Mouse (Mus musculus) MEL (cell line): ENCODE measurements around the gene Vmn1r195.

Experiments used
- CTCF ChIP-seq, 3 experiments: IDR thresholded peaks in 2 of 3; conservative IDR thresholded peaks in 1 of 3; 2 replicates each; pipeline ENCODE4 v1.5.1; 2011 to 2012; ENCODE audit warnings: low read length in 3 of 3, low read depth in 2 of 3, mild to moderate bottlenecking in 2 of 3, improper control_type of control experiment in 1 of 3, inconsistent platforms in 1 of 3, mixed read lengths in 1 of 3, moderate library complexity in 1 of 3; ENCODE audit not compliant: control insufficient read depth in 1 of 3, insufficient read depth in 1 of 3, poor library complexity in 1 of 3, severe bottlenecking in 1 of 3
- E2F4 ChIP-seq: IDR thresholded peaks from 2 replicates; pipeline ENCODE4 v1.6.1; 2011; ENCODE audit warnings: low read depth, low read length, improper control_type of control experiment, borderline replicate concordance
- ELF1 ChIP-seq: IDR thresholded peaks from 2 replicates; pipeline ENCODE4 v1.6.1; 2014; ENCODE audit warnings: low read depth, mild to moderate bottlenecking, inconsistent platforms, low read length, improper control_type of control experiment, moderate library complexity
- GATA1 ChIP-seq: IDR thresholded peaks from 2 replicates; pipeline ENCODE4 v1.6.1; 2011; ENCODE audit warnings: low read depth, low read length, improper control_type of control experiment
- TAL1 ChIP-seq: IDR thresholded peaks from 2 replicates; pipeline ENCODE4 v1.6.1; 2012; ENCODE audit warnings: mild to moderate bottlenecking, inconsistent platforms, low read length, moderate library complexity, mixed read lengths

DNA sequence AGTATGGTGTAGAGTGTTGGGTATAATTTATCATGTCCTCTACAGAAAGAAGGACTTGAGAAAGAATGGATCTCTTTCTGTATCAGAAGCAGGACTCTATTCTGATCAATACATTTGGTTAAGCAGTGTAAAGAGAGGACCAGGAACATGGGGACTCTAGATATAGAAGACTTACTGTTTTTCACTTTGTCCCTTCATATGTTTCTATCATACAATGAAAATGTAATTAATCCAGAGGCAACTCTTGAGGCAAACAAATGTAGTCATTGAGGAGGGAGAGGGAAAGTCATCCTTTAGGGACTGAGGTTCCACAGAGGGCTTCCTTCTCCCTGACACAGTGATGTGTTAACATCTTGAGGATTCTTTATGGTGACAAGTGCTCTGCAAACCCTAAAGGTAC, 54.0 kb downstream of the Vmn1r195 start, which contains the start of gene Vmn1r197:
- TF ChIP-seq TAL1 (no peak), GATA1 (no peak), CTCF (IDR thresholded peaks at IDR 0.05 in 2 of 3, conservative IDR thresholded peaks at IDR 0.05 in 1 of 3; ENCODE audit: control insufficient read depth in 1 of 3, insufficient read depth in 1 of 3, low read depth in 2 of 3, low read length in 3 of 3, poor library complexity in 1 of 3, severe bottlenecking in 1 of 3) (no peak), E2F4 (no peak), ELF1 (no peak)
